Mouse (Mus musculus) c-Kit-positive CD71-positive TER-119-positive erythroid progenitor cells, embryonic 14.5 days (primary cell): ENCODE data around the gene Vps8.
A peak's percentile ranks its signal among the peaks of the same experiment; 100 is the strongest.

Experiments used
- DNase-seq: peaks from one replicate; pipeline ENCODE4 v3.0.0-alpha.2; 2013; ENCODE audit warnings: low spot score

Vps8 gene

DNA sequence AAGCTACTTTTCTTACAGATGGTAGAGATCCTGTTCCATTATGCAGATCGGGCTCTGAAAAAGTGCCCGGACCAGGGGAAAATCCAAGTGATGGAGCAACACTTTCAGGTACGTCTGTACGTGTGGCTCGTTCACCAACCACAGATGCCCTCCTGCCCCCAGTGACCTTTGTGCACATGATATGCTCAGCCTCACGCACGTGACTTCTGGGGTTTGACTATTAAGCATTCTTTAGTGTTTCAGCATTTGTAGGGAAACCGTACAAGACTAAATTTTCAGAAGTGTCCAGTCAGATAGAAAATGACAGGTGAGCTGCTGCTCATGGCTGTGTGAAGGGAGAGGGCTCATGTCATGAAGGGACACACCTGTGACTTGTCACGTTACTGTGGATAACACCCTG is 55.5 kb downstream of the Vps8 start:
- no peak for DNase-seq

DNA sequence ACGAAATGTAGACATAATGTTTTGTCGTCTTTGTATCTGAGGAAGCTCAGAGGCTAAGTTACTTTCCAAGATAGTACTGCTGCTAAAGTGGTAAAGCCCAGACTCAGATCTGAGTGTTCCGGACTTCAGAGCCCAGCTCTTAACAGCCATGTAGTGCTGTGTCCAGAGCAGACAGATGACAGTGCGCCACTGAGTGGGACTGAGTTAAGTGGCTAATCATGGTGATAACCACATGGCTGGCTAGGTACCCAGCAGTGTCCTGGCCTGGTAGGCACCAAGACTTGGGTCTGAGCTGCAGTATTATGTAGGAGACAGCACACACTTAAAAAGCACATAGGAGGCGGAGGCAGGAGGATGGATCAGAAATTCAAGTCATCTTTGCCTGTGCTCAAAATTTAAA is 60.9 kb downstream of the Vps8 start:
- no peak for DNase-seq

DNA sequence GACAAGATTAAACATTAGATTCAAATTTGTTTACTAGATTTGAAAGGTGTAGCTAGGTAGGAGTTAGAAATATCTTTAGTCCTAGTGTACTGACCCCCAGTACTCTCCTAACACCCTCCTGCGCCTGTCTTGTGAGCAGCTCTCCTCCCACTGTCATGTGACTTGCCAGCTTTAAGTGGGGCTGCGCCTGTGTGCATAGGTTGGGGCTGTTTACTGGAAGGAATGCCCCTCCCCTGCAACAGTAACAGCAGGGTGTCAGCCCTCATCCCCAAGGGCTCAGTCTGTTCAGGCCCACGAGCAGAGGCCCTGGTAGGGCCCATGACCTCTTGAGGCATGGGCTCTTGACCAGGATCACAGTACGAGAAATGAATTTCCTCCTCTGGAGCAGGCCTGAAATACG is 62.8 kb downstream of the Vps8 start:
- no peak for DNase-seq

GRCm38 (mm10) chr16:21488413-21488812 is 65.5 kb downstream of the Vps8 start:
- peak; percentile 39 for DNase-seq

GRCm38 (mm10) chr16:21492346-21492745 is 69.4 kb downstream of the Vps8 start:
- no peak for DNase-seq

DNA sequence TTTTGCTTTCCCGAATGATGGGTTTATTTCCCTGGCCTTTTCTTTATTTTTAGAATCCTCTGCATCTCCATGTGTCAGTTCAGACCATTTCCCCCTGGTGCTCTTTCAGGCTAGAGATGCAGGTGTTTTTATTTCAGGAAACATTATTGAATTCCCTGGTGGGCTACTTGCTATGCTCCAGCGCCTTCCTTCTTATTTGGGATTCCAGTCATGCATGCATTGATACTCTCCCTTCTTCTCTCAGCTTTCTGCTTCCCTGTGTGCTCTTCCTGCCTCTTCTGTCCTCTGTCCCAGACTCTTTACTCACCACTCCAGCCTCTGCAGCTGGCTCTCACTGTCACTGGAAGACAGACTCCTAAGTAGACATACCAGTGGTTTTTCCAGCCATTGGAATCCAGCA is 70.0 kb downstream of the Vps8 start:
- no peak for DNase-seq

- no peak for DNase-seq
These were observed 71.8 kb downstream of the Vps8 start for GRCm38 (mm10) chr16:21494681-21495080.

- no peak for DNase-seq
These were observed 73.9 kb downstream of the Vps8 start for GRCm38 (mm10) chr16:21496799-21497198.

DNA sequence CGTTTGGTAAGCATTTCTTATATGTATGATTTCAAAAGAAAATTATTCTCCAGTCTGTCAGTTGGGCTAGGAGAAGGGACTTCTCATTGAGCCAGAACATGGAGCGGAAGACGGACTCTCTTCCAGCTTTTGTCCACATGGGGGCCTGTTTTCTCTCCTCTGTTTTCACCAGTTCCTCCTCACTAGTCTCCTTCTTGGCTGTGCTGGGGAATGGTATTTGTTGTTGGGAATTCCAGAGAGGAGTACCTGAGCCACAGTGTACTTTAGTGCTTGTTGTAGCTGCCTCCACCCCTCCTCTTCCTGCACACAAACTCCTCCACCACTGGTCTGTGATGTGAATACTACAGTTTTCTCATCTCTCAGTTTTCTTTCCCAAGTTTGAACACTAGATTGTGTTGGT is 74.7 kb downstream of the Vps8 start:
- no peak for DNase-seq

DNA sequence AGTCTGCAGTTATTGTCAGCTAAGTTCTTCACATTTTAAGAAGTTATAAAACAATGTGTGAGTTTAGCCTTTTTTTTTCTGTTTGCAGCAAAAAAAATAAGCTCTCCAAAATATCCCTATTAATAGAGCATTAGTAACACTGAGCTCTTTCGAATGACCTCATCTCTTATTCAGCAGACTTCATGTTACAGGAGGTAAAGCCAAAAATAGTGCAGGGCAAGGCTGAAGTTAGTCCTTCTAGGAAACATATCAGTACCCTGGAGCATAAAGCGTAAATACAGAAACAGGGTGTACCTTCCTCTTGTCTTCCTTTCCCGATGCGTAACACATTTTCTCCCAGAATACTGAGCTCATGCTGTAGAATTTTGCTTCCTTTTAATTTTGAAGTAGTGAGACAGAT is 76.1 kb downstream of the Vps8 start:
- no peak for DNase-seq

DNA sequence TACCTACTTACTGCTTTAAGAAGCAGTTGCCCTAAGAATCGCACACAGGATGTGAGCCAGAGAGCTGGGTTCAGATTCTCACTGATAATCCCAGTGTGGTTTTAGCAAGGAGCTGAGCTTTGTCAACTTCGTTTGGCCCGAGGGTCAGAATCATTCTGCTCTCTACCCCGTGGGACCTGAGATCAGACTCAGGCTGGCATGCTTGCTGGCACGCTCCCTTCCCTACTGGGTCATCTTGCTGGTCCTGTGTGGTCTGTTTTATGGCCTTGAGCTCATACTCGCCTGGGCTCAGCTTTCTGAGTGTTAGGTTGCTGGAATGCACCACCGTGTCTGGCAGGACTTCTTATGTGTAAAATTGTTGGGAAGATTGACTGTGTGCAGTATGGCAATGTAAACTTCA is 76.7 kb downstream of the Vps8 start:
- DNase-seq, result no peak

DNA sequence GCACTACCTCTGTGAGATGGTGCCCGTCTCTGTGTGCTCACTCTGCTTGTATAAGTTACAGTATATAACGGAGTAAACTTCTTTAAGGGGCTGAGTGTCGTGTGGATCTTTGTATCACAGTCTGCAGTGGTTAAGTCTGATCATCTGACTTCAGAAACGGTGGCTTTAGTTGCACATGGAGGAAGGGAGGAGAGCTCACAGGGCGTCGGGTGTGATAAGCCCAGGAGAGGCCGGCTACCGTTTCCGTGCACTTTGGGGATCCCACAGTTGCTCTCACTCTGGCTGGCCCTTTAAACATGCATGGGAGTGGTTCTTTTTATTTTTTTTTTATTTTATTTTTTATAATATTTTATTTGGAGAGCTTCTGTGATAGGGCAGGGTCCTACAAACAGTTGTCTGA is 95.9 kb downstream of the Vps8 start:
- DNase-seq, result peak; percentile 40

DNA sequence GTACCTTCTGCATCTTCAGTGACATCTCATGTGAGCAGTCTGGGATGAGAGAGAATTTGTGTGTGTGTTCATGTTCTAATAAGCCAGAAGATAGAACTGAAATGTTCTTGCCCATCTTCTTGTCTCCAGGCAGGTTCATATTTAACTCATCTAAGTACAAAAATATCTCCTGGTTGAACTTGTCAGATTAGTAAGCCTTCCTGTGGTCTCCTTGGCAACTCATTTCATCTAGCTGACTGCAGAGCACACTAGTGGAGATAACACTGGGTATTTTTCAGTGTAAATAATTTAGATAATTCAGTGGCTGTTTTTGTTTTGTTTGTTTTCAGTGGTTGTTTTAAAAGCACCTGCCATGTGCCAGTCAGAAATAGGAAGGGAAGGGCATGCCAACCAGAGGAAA is 96.9 kb downstream of the Vps8 start:
- no peak for DNase-seq

DNA sequence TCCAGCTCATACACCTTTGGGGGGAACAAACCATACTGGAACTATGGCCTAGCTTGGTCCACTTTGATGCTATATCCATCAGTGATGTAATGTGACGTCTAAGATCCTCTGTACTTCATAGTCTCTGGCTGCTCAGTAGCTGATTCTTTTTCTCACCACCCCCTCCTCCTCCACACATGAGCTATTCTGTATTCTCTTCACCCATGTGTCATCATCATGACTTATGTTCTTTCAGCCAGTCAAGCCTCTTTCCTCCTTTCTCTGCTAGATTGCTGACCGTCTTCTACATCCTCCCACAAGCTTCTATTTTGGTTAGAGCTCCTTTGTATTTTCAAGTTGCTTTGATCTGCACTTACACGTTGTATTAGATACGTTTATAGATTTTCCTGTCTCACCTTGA is 100.8 kb downstream of the Vps8 start:
- DNase-seq, result no peak

DNA sequence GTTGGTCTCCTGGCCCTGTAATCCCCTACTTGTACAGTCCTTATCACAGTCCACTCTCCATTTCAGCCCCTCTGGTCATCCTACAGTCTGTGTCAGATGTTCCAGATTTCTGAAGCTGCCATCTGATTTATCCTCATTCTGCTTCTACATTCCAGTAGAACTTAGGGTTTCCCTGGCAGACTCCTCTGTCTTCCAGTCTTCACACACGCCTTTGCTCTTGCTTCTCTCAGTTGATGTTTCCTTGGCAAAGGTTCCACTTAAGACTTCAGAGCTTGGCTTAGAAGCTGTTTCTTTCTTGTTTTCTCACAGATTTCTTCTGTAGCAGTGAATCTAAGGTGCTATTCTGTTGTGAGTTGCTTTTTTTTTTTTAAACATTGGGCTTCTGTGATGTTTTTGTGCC is 102.5 kb downstream of the Vps8 start:
- no peak for DNase-seq

GRCm38 (mm10) chr16:21527271-21528007 is 104.5 kb downstream of the Vps8 start:
- no peak for DNase-seq

- DNase-seq, result peak; percentile 28
These were observed 110.6 kb downstream of the Vps8 start for GRCm38 (mm10) chr16:21533503-21533902.

GRCm38 (mm10) chr16:21536240-21537005 is 113.5 kb downstream of the Vps8 start:
- DNase-seq, result no peak

DNA sequence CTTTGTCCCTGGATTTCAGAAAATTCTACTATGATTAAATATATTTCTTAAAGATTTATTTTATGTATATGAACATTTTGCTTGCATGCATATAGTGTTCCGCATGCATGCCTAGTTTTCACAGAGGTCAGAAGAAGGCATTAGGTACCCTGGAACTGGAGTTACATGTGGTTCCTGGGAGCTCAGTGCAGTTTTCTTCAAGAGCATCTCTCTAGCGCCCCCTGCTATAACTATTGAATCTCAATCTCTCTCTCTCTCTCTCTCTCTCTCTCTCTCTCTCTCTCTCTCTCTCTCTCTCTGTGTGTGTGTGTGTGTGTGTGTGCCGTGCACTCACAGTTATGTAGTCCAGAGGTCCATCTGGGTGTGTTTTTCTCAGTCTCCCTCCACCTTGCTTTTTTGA is 114.4 kb downstream of the Vps8 start:
- no peak for DNase-seq

- DNase-seq, result no peak
These were observed 116.0 kb downstream of the Vps8 start for GRCm38 (mm10) chr16:21538889-21539288.

GRCm38 (mm10) chr16:21542559-21542958 is 119.6 kb downstream of the Vps8 start:
- no peak for DNase-seq

- no peak for DNase-seq
These were observed 124.5 kb downstream of the Vps8 start for GRCm38 (mm10) chr16:21547446-21547845.

- no peak for DNase-seq
These were observed 126.8 kb downstream of the Vps8 start for GRCm38 (mm10) chr16:21549751-21550150.

DNA sequence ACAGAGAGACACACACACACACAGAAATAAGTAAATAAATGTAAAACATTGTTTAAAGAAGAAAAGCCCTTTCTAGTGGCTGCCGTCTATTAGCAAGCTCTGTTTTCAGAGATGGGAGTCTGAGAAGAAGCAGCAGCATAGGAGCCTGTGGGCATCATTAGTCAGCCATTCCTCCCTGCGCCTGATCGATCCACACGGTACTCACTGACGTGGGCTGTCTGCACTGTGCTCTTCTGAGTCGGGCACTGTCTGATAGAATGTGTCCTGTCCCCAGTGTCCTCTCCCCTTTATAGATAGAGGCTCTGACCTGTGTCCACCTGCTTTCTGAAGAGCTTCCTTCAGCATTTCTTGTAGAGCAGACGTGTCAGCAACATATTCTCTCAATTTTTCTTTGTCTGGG is 127.5 kb downstream of the Vps8 start:
- no peak for DNase-seq
